Mouse (Mus musculus) spleen, adult 2 months (tissue): ENCODE measurements at regions not wholly inside any gene's neighbourhood (a gene's known extent, or its start where the extent isn't known, plus 50 kb on each side); places are given as distances from the start of the nearest gene placed in this dataset.
"Not testable (repeated sequence)": the region's sequence is repeated elsewhere in the genome, so short reads cannot be mapped to it uniquely, and the experiment has no call there.

Experiments used
- CTCF ChIP-seq: fragments of 200-500 bp; IDR thresholded peaks from 2 replicates; pipeline ENCODE4 v1.5.1; 2011; ENCODE audit warnings: mild to moderate bottlenecking, inconsistent platforms; ENCODE audit not compliant: insufficient read depth, insufficient read length, insufficient replicate concordance; ENCODE audit errors: extremely low read depth
- POLR2A ChIP-seq: fragments of 200-500 bp; IDR thresholded peaks from 2 replicates; pipeline ENCODE4 v1.6.1; 2011; ENCODE audit warnings: low read depth, low read length, inconsistent platforms

GRCm38 (mm10) chr12:115059954-115060353, 987.6 kb upstream of the Zfp386 start:
- TF ChIP-seq POLR2A, CTCF: not testable (repeated sequence)
